Mouse (Mus musculus) testis, adult 2 months (tissue): ENCODE measurements around the gene Gm17304. TPM values are rescaled to one million over a fixed set of nuclear protein-coding genes. Genes with fewer than 3 reads are reported as not detected.

Source experiments
- H3K27ac ChIP-seq: fragments of 200-500 bp; 2 replicates; pipeline ENCODE4 v1.5.1; 2012; ENCODE audit warnings: low read depth, low read length; ENCODE audit not compliant: control insufficient read depth, insufficient read depth
- H3K27me3 ChIP-seq: fragments of 200-500 bp; 2 replicates; pipeline ENCODE4 v1.6.1; 2012; ENCODE audit warnings: mild to moderate bottlenecking, low read length, moderate library complexity; ENCODE audit not compliant: control insufficient read depth, insufficient read depth
- H3K36me3 ChIP-seq: fragments of 200-500 bp; 2 replicates; pipeline ENCODE4 v1.6.1; 2012; ENCODE audit warnings: mild to moderate bottlenecking, low read length; ENCODE audit not compliant: control insufficient read depth, insufficient read depth
- H3K4me1 ChIP-seq: fragments of 200-500 bp; 2 replicates; pipeline ENCODE4 v1.6.1; 2012; ENCODE audit warnings: low read length; ENCODE audit not compliant: control insufficient read depth, insufficient read depth
- H3K4me3 ChIP-seq: fragments of 200-500 bp; 2 replicates; pipeline ENCODE4 v1.5.1; 2012; ENCODE audit warnings: low read depth, mild to moderate bottlenecking, low read length, moderate library complexity, mixed read lengths; ENCODE audit not compliant: control insufficient read depth
- CTCF ChIP-seq: fragments of 200-500 bp; IDR thresholded peaks from 2 replicates; pipeline ENCODE4 v1.5.1; 2012; ENCODE audit warnings: low read depth, mild to moderate bottlenecking, inconsistent platforms, low read length, moderate library complexity; ENCODE audit not compliant: control insufficient read depth, insufficient read depth, insufficient replicate concordance
- POLR2A ChIP-seq: fragments of 200-500 bp; IDR thresholded peaks from 2 replicates; pipeline ENCODE4 v1.6.1; 2012; ENCODE audit warnings: low read depth, mild to moderate bottlenecking, inconsistent platforms, low read length, moderate library complexity; ENCODE audit not compliant: control insufficient read depth
- polyA plus RNA-seq: library from polyadenylated mRNA; depleted of rRNA; stranded (reverse); fragments of >200 nt; gene quantifications from 2 replicates; pipeline ENCODE4 v1.2.3, GENCODE M21; 2012

Gm17304 gene
- polyA plus RNA-seq, 1 experiment, result not detected

GRCm38 (mm10) chr5:106577237-106577888 is 31.5 kb upstream of the Gm17304 start:
- H3K36me3 ChIP-seq, result no peaks in the 10 kb centered on the region
- TF ChIP-seq POLR2A (no peak), CTCF (no peak)
- H3K27ac ChIP-seq, result no peak overlapping the region
- no peaks in the 10 kb centered on the region for H3K27me3 ChIP-seq
- no peak overlapping the region for H3K4me3 ChIP-seq
- H3K4me1 ChIP-seq, result peaks cover 3% of the 10 kb centered on the region

- H3K4me3 ChIP-seq, result no peak overlapping the region
- no peaks in the 10 kb centered on the region for H3K27me3 ChIP-seq
- H3K4me1 ChIP-seq, result no peaks in the 10 kb centered on the region; the same call in 1 of the 2 replicates
- H3K27ac ChIP-seq, result no peak overlapping the region
- H3K36me3 ChIP-seq, result no peaks in the 10 kb centered on the region
- TF ChIP-seq POLR2A (no peak), CTCF (no peak)
Observed at GRCm38 (mm10) chr5:106580943-106581342, 28.0 kb upstream of the Gm17304 start.

- Histone ChIP-seq H3K4me1 (peaks cover 11% of the 10 kb centered on the region), H3K4me3 (no peak overlapping the region), H3K27ac (no peak overlapping the region), H3K36me3 (no peaks in the 10 kb centered on the region), H3K27me3 (no peaks in the 10 kb centered on the region)
- TF ChIP-seq CTCF (no peak), POLR2A (no peak)
Observed at GRCm38 (mm10) chr5:106589006-106589405, 19.9 kb upstream of the Gm17304 start.

- Histone ChIP-seq H3K4me3 (peak overlapping the region; percentile 43), H3K4me1 (peaks cover 11% of the 10 kb centered on the region), H3K36me3 (no peaks in the 10 kb centered on the region), H3K27me3 (no peaks in the 10 kb centered on the region), H3K27ac (no peak overlapping the region)
- TF ChIP-seq CTCF (no peak), POLR2A (no peak; the same call in 1 of the 2 replicates)
Observed at GRCm38 (mm10) chr5:106589670-106590069, 19.2 kb upstream of the Gm17304 start.

GRCm38 (mm10) chr5:106590686-106591085 is 18.2 kb upstream of the Gm17304 start:
- no peak overlapping the region for H3K27ac ChIP-seq
- H3K4me3 ChIP-seq, result no peak overlapping the region
- H3K4me1 ChIP-seq, result peaks cover 11% of the 10 kb centered on the region
- TF ChIP-seq CTCF (no peak), POLR2A (no peak)
- H3K36me3 ChIP-seq, result no peaks in the 10 kb centered on the region
- no peaks in the 10 kb centered on the region for H3K27me3 ChIP-seq

- Histone ChIP-seq H3K4me1 (peaks cover 9% of the 10 kb centered on the region), H3K36me3 (no peaks in the 10 kb centered on the region), H3K4me3 (no peak overlapping the region), H3K27ac (no peak overlapping the region), H3K27me3 (no peaks in the 10 kb centered on the region)
- TF ChIP-seq CTCF (no peak), POLR2A (no peak)
Observed at GRCm38 (mm10) chr5:106594388-106594787, 14.5 kb upstream of the Gm17304 start.

- Histone ChIP-seq H3K27me3 (no peaks in the 10 kb centered on the region), H3K4me3 (no peak overlapping the region)
Observed at GRCm38 (mm10) chr5:106597472-106597871, 11.4 kb upstream of the Gm17304 start.

More at GRCm38 (mm10) chr5:106597472-106597871, 11.4 kb upstream of the Gm17304 start:
- no peaks in the 10 kb centered on the region for H3K4me1 ChIP-seq
- H3K27ac ChIP-seq, result no peak overlapping the region
- TF ChIP-seq POLR2A (no peak), CTCF (no peak)
- no peaks in the 10 kb centered on the region for H3K36me3 ChIP-seq
